Mouse (Mus musculus) stomach, postnatal 0 days (tissue): ENCODE data around the gene E030018B13Rik. TPM values are rescaled to one million over a fixed set of nuclear protein-coding genes. Genes with fewer than 3 reads are reported as not detected.

ENCODE experiments used
- ATAC-seq: fragments of 200-750 bp; cut with Nextera tagmentation; 2 replicates; pipeline ENCODE4 v1.8.0; 2017; ENCODE audit not compliant: low FRiP score, low TSS enrichment
- DNase-seq: peaks from one replicate; pipeline ENCODE4 v3.0.0-alpha.2; 2016; ENCODE audit warnings: low spot score
- H3K27ac ChIP-seq: fragments of 300-500 bp; sonication (generic); replicated peaks from 2 replicates; pipeline ENCODE4 v1.5.1; 2014; ENCODE audit warnings: mild to moderate bottlenecking, control low read depth
- H3K27me3 ChIP-seq: fragments of 300-500 bp; sonication (generic); 2 replicates; pipeline ENCODE4 v1.6.1; 2014; ENCODE audit warnings: low read length; ENCODE audit not compliant: control insufficient read depth, insufficient read depth
- H3K36me3 ChIP-seq: fragments of 300-500 bp; sonication (generic); 2 replicates; pipeline ENCODE4 v1.6.1; 2014; ENCODE audit warnings: low read length, mixed read lengths; ENCODE audit not compliant: control insufficient read depth, insufficient read depth
- H3K4me1 ChIP-seq: fragments of 300-500 bp; sonication (generic); replicated peaks from 2 replicates; pipeline ENCODE4 v1.6.1; 2014; ENCODE audit warnings: antibody characterized with exemption; ENCODE audit not compliant: control insufficient read depth, insufficient read depth
- H3K4me2 ChIP-seq: fragments of 300-500 bp; sonication (generic); replicated peaks from 2 replicates; pipeline ENCODE4 v1.6.1; 2014; ENCODE audit warnings: low read depth, mild to moderate bottlenecking, control low read depth, moderate library complexity
- H3K4me3 ChIP-seq: fragments of 300-500 bp; sonication (generic); 2 replicates; pipeline ENCODE4 v1.5.1; 2014; ENCODE audit warnings: low read depth, low read length, control low read depth
- H3K9ac ChIP-seq: fragments of 300-500 bp; sonication (generic); 2 replicates; pipeline ENCODE4 v1.6.1; 2014; ENCODE audit warnings: mild to moderate bottlenecking, low read length, control low read depth, mixed read lengths
- H3K9me3 ChIP-seq: fragments of 300-500 bp; sonication (generic); 2 replicates; pipeline ENCODE4 v1.6.1; 2016; ENCODE audit warnings: low read length; ENCODE audit not compliant: control insufficient read depth
- CTCF ChIP-seq: IDR thresholded peaks from 2 replicates; pipeline ENCODE4 v1.5.1; 2016; ENCODE audit warnings: antibody characterized with exemption, low read depth, mild to moderate bottlenecking, moderate library complexity
- EP300 ChIP-seq: optimal IDR thresholded peaks from 2 replicates; pipeline ENCODE3; 2016; ENCODE audit warnings: antibody characterized with exemption
- WGBS: fragments of 180-500 bp; shearing (Covaris S2); extraction: QIAGEN DNeasy Blood & Tissue Kit; methylation state at CpG from one replicate; pipeline ENCODE4 v1.1.7; 2014; 5-methylcytosine and 5-hydroxymethylcytosine counted together
- polyA plus RNA-seq: library from polyadenylated mRNA; unstranded; fragments of >200 nt; fragmentation: Nextera tagmentation; extraction: Ambion mirVana; gene quantifications from 2 replicates; pipeline ENCODE4 v1.2.1, GENCODE M21; 2015

Gene E030018B13Rik
- polyA plus RNA-seq, 1 experiment from 2014 or later, result not detected

DNA sequence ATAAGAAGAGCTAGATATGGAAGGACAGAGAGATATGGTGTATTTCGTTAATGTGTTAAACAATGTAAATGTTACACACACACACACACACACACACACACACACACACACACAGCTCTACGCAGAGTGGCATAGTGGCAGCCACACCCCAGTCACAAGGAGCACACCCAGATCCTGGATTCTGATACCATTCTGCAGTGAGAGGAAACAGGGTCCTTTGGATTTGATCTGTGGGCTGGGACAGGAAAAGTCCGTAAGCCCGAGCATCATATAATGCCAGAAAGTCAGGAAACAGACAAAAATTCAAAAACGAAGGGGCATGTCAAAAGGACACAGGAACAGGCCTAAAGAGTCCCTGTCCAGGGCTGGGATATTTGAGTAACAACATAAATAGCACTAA lies 11.0 kb upstream of the E030018B13Rik start:
- Histone ChIP-seq H3K27ac (peak overlapping the region; percentile 81), H3K4me1 (peaks cover 13% of the 10 kb centered on the region), H3K9me3 (no peaks in the 10 kb centered on the region), H3K4me2 (no peak overlapping the region), H3K36me3 (no peaks in the 10 kb centered on the region), H3K27me3 (no peaks in the 10 kb centered on the region), H3K4me3 (no peak overlapping the region), H3K9ac (0 out of 2 replicates have a peak overlapping the region, but pooled peaks have one; percentile 4)
- ATAC-seq (peak; percentile 84), DNase-seq (peak; percentile 60)
- WGBS, result 44% methylated on average over 5 of the region's 5 CpGs
- TF ChIP-seq EP300 (no peak), CTCF (no peak)

DNA sequence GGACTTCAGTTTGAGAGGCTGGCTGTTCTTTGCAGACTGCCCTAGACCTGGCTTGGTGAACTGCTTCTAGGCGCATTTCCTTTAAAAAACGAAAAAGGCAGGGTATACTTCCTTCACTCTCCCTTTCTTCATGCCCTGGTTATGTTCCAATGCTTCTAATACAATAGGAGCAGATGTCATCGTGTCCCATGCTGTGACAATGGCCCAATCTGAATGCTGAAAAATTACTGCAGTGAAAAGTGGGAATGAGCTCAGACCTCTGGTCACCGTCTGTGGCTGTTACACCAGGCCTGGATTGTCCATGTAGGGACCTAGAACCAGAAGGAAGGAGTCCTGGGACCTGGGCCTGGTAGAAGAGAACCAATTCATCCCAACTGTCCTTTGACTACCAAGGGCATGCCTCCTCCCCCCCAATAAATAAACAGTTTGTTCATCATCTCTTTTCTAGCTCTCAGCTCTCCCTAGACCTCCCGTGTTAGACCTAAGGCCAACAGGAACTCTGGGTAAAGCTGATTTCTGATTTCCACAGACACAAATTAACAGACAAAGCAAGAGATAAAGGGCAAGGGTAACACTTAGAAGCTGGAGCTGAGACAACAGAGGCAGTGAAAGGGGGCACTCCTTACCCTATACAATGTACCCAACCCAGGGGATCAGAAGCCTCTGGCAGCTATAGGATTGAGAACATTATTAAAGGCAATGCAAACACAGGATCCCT lies 8.7 kb upstream of the E030018B13Rik start:
- no peaks in the 10 kb centered on the region for H3K9me3 ChIP-seq
- peaks cover 20% of the 10 kb centered on the region for H3K4me1 ChIP-seq
- TF ChIP-seq EP300 (no peak), CTCF (no peak)
- H3K27ac ChIP-seq, result peak overlapping the region; percentile 73; the same call in 1 of the 2 replicates
- DNase-seq (no peak), ATAC-seq (no peak)
- no peak overlapping the region for H3K9ac ChIP-seq
- H3K27me3 ChIP-seq, result no peaks in the 10 kb centered on the region
- whole genome bisulfite sequencing, result 72% methylated on average over 5 of the region's 5 CpGs
- H3K36me3 ChIP-seq, result no peaks in the 10 kb centered on the region
- H3K4me2 ChIP-seq, result 0 out of 2 replicates have a peak overlapping the region, but pooled peaks have one; percentile 20
- no peak overlapping the region for H3K4me3 ChIP-seq

DNA sequence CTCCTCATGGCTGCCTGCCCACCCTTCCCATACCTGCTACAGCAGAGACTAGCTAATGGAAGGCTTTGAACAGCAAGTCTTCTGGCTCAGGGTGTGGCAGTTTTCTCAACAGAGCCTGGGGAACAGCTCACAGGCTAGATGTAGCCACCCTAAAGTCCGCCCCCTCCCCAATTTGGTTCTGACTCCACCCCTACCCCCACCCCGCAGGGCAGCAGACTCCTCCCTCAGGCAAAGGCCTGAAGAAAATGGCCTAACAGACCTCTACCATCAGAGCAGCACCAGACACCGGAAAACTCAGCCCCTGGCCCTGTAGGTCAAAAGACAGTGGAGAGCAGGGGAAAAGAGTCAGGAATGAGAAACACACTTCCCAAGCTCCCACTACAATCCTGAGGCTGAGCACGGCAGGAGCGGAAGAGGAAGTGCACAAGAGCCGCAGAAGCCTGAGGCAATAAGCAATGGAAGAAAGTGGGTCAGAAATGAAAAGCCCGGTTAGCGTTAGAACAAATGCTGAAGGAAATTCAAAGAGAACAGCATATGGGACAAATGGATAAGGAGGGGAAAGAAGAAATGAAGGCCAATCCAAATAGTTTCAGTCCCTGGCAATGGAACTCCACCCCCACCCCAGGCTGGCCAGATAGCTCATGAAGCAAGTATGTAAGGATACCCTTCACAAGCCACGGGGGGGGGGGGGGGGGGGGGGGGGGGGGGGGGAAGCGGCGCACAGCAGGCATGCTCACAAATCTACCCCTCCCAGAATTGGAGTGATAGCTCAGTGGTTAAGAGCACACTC lies 8.0 kb upstream of the E030018B13Rik start:
- Histone ChIP-seq H3K4me3 (no peak overlapping the region), H3K36me3 (no peaks in the 10 kb centered on the region), H3K4me1 (peaks cover 20% of the 10 kb centered on the region), H3K9ac (no peak overlapping the region), H3K9me3 (no peaks in the 10 kb centered on the region), H3K4me2 (0 out of 2 replicates have a peak overlapping the region, but pooled peaks have one; percentile 20), H3K27ac (peak overlapping the region; percentile 73), H3K27me3 (no peaks in the 10 kb centered on the region)
- no peak for DNase-seq
- WGBS, result 34% methylated on average over 9 of the region's 11 CpGs
- ATAC-seq, result no peak
- TF ChIP-seq CTCF (no peak), EP300 (no peak)

DNA sequence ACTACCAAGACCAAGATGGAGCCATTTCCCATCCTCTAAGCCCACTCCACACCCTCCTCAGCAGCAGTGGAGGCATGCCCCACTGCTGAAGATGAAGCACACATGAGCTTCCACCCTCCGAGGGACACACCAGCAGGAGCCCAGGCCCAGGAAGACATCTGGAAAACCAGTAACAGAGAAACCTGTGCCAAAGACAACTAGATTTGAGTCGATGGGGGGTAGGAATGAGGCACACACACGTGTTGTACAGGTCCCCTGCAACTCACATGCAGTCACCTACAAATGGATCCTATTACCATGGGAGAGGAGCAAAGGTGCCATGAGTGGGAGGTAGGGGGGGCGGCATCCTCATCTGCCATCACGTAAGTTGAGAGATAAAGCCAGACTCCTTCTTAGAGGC lies 6.4 kb upstream of the E030018B13Rik start:
- WGBS, result 77% methylated on average over 5 of the region's 5 CpGs
- TF ChIP-seq EP300, result no peak
- no peak for TF ChIP-seq CTCF
- Histone ChIP-seq H3K27me3 (no peaks in the 10 kb centered on the region), H3K4me1 (peaks cover 20% of the 10 kb centered on the region), H3K4me3 (no peak overlapping the region), H3K4me2 (no peak overlapping the region), H3K9me3 (no peaks in the 10 kb centered on the region), H3K9ac (no peak overlapping the region), H3K36me3 (no peaks in the 10 kb centered on the region), H3K27ac (peak overlapping the region; percentile 89)
- DNase-seq, result no peak
- ATAC-seq, result no peak

DNA sequence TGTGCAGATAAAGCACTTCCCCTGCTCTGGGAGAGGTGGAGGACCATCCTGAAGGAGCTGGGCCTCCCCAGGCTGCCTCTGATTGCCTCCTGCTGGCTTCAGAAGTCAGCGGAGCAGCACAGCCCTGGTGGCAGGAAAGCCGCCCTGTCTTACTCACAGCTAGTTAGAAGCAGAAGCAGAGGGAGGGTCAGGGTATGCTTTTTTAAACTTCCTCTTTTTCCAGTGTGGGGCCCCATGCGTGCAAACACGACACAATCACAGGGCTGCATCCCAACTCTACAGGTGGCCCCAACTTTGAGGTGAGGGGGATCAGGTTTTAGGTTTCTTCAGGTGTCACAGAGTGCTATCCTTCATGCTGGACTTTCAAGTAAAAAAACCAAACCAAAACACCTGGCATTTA lies 5.7 kb upstream of the E030018B13Rik start:
- Histone ChIP-seq H3K4me1 (peaks cover 18% of the 10 kb centered on the region), H3K36me3 (no peaks in the 10 kb centered on the region), H3K27ac (peak overlapping the region; percentile 89), H3K27me3 (no peaks in the 10 kb centered on the region), H3K4me2 (no peak overlapping the region), H3K9ac (no peak overlapping the region), H3K9me3 (no peaks in the 10 kb centered on the region), H3K4me3 (no peak overlapping the region)
- TF ChIP-seq EP300 (no peak), CTCF (peak; percentile 56)
- no peak for DNase-seq
- WGBS, result 40% methylated on average over 4 of the region's 4 CpGs
- ATAC-seq, result no peak
